Comparison of ENCODE assay signal across 12 mouse cellular contexts in genomic region chr11:35601652-35602240, GRCm38 (mm10).
A peak's percentile ranks its signal among the peaks of the same experiment; 100 is the strongest.
DNase-seq lines count a peak whose midpoint lies in the region; ATAC-seq and TF ChIP-seq lines count a peak whose summit lies in the region.
"Had no signal": no experiment of that assay in that cellular context is flagged by ENCODE, and none has a peak within 500 bp of the region (broad histone marks: within the 10 kb centered on the region; RNA-seq: fewer than 3 reads in every experiment).

No protein-coding gene starts in this region.

- no peak for TF ChIP-seq EP300 in stomach, postnatal 0 days (optimal IDR thresholded peaks at IDR 0.05)

- H3K4me1 ChIP-seq in midbrain, embryonic 10.5 days: peaks cover 82% of the 10 kb centered on the region
- H3K4me1 ChIP-seq in midbrain, embryonic 16.5 days (ENCODE audit: control insufficient read depth, insufficient read depth, low read length): peaks cover 14% of the 10 kb centered on the region
- peaks cover 32% of the 10 kb centered on the region for H3K4me1 ChIP-seq in hindbrain, embryonic 15.5 days (replicated peaks)
- H3K4me1 ChIP-seq in stomach, postnatal 0 days (replicated peaks; ENCODE audit: control insufficient read depth, insufficient read depth): no peaks in the 10 kb centered on the region

- peaks cover 21% of the 10 kb centered on the region for H3K36me3 ChIP-seq in midbrain, embryonic 10.5 days
- H3K36me3 ChIP-seq in midbrain, embryonic 16.5 days (ENCODE audit: control insufficient read depth, insufficient read depth, low read length): no peaks in the 10 kb centered on the region
- no peaks in the 10 kb centered on the region for H3K36me3 ChIP-seq in hindbrain, embryonic 15.5 days
- no peaks in the 10 kb centered on the region for H3K36me3 ChIP-seq in stomach, postnatal 0 days (ENCODE audit: control insufficient read depth, insufficient read depth, low read length)

- 81% methylated on average over 10 of the region's 10 CpGs for WGBS in midbrain, embryonic 10.5 days
- WGBS in midbrain, embryonic 16.5 days: 54% methylated on average over 10 of the region's 10 CpGs
- 42% methylated on average over 10 of the region's 10 CpGs for WGBS in hindbrain, embryonic 15.5 days
- 37% methylated on average over 10 of the region's 10 CpGs for WGBS in stomach, postnatal 0 days

- no peak for ATAC-seq in midbrain, embryonic 16.5 days
- peak; percentile 66; the same call in 1 of the 2 replicates for ATAC-seq in hindbrain, embryonic 15.5 days (ENCODE audit: low FRiP score, low read depth)
- ATAC-seq in stomach, postnatal 0 days (ENCODE audit: low FRiP score, low TSS enrichment): peak; percentile 54; the same call in 1 of the 2 replicates
- ATAC-seq: inflammation-experienced regulatory T-cells, adult 6 months had no signal

- peak overlapping the region; percentile 34 for H3K27ac ChIP-seq in midbrain, embryonic 10.5 days (replicated peaks)
- H3K27ac ChIP-seq in midbrain, embryonic 16.5 days (ENCODE audit: low read length): no peak overlapping the region
- peak overlapping the region; percentile 35; the same call in 1 of the 2 replicates for H3K27ac ChIP-seq in hindbrain, embryonic 15.5 days (replicated peaks)
- no peak overlapping the region for H3K27ac ChIP-seq in stomach, postnatal 0 days (replicated peaks)
- no peak overlapping the region for H3K27ac ChIP-seq in gastrocnemius, adult 2 months
- H3K27ac ChIP-seq: limb, embryonic 15.5 days had no signal

- no peak overlapping the region for H3K4me2 ChIP-seq in midbrain, embryonic 16.5 days (ENCODE audit: low read length)
- no peak overlapping the region for H3K4me2 ChIP-seq in hindbrain, embryonic 15.5 days
- H3K4me2 ChIP-seq in stomach, postnatal 0 days (replicated peaks; ENCODE audit: low read depth): no peak overlapping the region
- H3K4me2 ChIP-seq: limb, embryonic 15.5 days had no signal

- no peak overlapping the region for H3K4me3 ChIP-seq in midbrain, embryonic 10.5 days
- no peak overlapping the region for H3K4me3 ChIP-seq in midbrain, embryonic 16.5 days (ENCODE audit: low read depth, low read length)
- no peak overlapping the region for H3K4me3 ChIP-seq in hindbrain, embryonic 15.5 days
- H3K4me3 ChIP-seq in stomach, postnatal 0 days (ENCODE audit: low read depth, low read length): no peak overlapping the region
- H3K4me3 ChIP-seq in gastrocnemius, adult 2 months: no peak overlapping the region
- H3K4me3 ChIP-seq: limb, embryonic 15.5 days had no signal

- H3K9me3 ChIP-seq in midbrain, embryonic 10.5 days (replicated peaks): no peaks in the 10 kb centered on the region
- H3K9me3 ChIP-seq in midbrain, embryonic 16.5 days (replicated peaks; ENCODE audit: control insufficient read depth, low read length, poor library complexity, severe bottlenecking): no peaks in the 10 kb centered on the region
- H3K9me3 ChIP-seq in hindbrain, embryonic 15.5 days: no peaks in the 10 kb centered on the region
- no peaks in the 10 kb centered on the region for H3K9me3 ChIP-seq in stomach, postnatal 0 days (ENCODE audit: control insufficient read depth, low read length)
- H3K9me3 ChIP-seq: limb, embryonic 15.5 days had no signal

- intact Hi-C loops in gastrocnemius, adult 2 months (cut with DNase I): no loop called here

- peaks cover 21% of the 10 kb centered on the region for H3K27me3 ChIP-seq in midbrain, embryonic 10.5 days (ENCODE audit: low read depth, poor library complexity, severe bottlenecking)
- peaks cover 4% of the 10 kb centered on the region for H3K27me3 ChIP-seq in midbrain, embryonic 16.5 days (ENCODE audit: control insufficient read depth, insufficient read depth, low read depth, low read length)
- no peaks in the 10 kb centered on the region for H3K27me3 ChIP-seq in hindbrain, embryonic 15.5 days
- H3K27me3 ChIP-seq in stomach, postnatal 0 days (ENCODE audit: control insufficient read depth, insufficient read depth, low read length): no peaks in the 10 kb centered on the region
- H3K27me3 ChIP-seq: limb, embryonic 15.5 days had no signal

- DNase-seq in adrenal gland, postnatal 36 days: peak; percentile 38 to 46
- DNase-seq in adrenal gland, postnatal 10 days: no peak
- DNase-seq in midbrain, embryonic 10.5 days (ENCODE audit: low spot score): no peak
- DNase-seq in stomach, postnatal 0 days (ENCODE audit: low spot score): no peak
- DNase-seq in urinary bladder, postnatal 25 days (ENCODE audit: low spot score): no peak
- no peak for DNase-seq in gastrocnemius, adult 2 months
- DNase-seq: gastrocnemius, postnatal 36 days; spleen, adult 18-20 months had no signal

- no peak overlapping the region for H3K9ac ChIP-seq in midbrain, embryonic 16.5 days (ENCODE audit: low read depth, low read length)
- H3K9ac ChIP-seq in hindbrain, embryonic 15.5 days: no peak overlapping the region
- no peak overlapping the region for H3K9ac ChIP-seq in stomach, postnatal 0 days (ENCODE audit: low read length)
- H3K9ac ChIP-seq: limb, embryonic 15.5 days had no signal

- TF ChIP-seq CTCF in stomach, postnatal 0 days (IDR thresholded peaks at IDR 0.05; ENCODE audit: low read depth): no peak
- TF ChIP-seq CTCF in gastrocnemius, adult 2 months (IDR thresholded peaks at IDR 0.05): no peak

Comparison
In these comparisons a context has a peak if more than half of its experiments do, and no peak if none do; other contexts are left out.
1. DNase-seq: peak in adrenal gland, postnatal 36 days (2 of 2); none in adrenal gland, postnatal 10 days (single experiment), midbrain, embryonic 10.5 days (single experiment), stomach, postnatal 0 days (single experiment), urinary bladder, postnatal 25 days (single experiment) and gastrocnemius, adult 2 months (single experiment).
2. H3K27ac ChIP-seq: peak in midbrain, embryonic 10.5 days (single experiment) and hindbrain, embryonic 15.5 days (single experiment); none in midbrain, embryonic 16.5 days (single experiment), stomach, postnatal 0 days (single experiment) and gastrocnemius, adult 2 months (single experiment).